Mouse (Mus musculus): ENCODE measurements around the gene Smg6.

Smg6 gene

DNA sequence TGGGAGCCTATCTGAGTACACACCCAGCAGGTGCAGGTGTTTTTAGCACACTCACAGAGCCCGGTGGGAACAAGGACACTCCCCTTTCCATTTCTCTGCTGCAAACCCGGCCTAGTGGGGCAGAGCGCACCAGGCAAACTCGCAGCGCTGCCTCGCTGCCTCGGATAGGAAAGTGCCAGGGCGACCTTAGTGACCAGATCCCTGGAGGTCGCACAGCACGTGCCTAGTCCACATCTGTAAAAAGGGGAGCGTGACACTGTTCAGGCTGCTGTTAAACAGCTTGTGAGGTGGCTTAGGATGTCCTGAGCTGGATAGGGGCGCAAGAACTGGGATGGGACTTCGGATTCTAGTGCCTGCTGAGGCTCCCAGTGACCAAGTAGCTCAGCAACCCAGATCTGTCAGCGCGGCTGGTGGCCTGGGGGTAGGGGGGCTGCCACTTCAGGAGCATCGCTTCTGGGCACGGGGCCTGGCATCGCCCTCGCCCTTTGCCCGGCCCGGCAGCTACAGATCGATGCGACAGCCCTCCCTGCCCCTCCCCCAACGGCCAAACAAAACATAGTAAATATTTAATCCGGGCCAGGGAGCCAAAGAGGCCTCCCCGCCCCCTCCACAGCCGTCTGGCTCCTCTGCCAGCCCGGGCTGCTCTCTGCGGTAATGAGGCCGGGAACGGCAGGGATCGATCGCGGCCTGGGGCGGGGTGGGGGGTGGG lies 287.9 kb downstream of the Smg6 start:
- peak; percentile 37 for DNase-seq (ENCODE audit: low read depth, low spot score)

Data from R1 (cell line).